Mouse (Mus musculus) heart, postnatal 0 days (tissue): ENCODE results near the gene 6330403K07Rik.

ENCODE experiments used
- CTCF ChIP-seq: IDR thresholded peaks from 2 replicates; pipeline ENCODE4 v1.5.1; 2016; ENCODE audit warnings: antibody characterized with exemption, control low read depth, low read depth
- EP300 ChIP-seq: IDR thresholded peaks from 2 replicates; pipeline ENCODE4 v1.6.1; 2016; ENCODE audit warnings: antibody characterized with exemption, low read depth

- TF ChIP-seq EP300 (no peak), CTCF (no peak)
These were observed 3.8 kb downstream of the 6330403K07Rik start for GRCm38 (mm10) chr11:71029403-71030118.
